Mouse (Mus musculus): ENCODE data around the gene Ankle1. TPM values are rescaled to one million over a fixed set of nuclear protein-coding genes. Genes with fewer than 3 reads are reported as not detected.
"Not testable (repeated sequence)": the region's sequence is repeated elsewhere in the genome, so short reads cannot be mapped to it uniquely, and the experiment has no call there.

Ankle1 gene
- total RNA-seq, 2 experiments from 2014 or later, result 0.21 to 0.26 TPM

DNA sequence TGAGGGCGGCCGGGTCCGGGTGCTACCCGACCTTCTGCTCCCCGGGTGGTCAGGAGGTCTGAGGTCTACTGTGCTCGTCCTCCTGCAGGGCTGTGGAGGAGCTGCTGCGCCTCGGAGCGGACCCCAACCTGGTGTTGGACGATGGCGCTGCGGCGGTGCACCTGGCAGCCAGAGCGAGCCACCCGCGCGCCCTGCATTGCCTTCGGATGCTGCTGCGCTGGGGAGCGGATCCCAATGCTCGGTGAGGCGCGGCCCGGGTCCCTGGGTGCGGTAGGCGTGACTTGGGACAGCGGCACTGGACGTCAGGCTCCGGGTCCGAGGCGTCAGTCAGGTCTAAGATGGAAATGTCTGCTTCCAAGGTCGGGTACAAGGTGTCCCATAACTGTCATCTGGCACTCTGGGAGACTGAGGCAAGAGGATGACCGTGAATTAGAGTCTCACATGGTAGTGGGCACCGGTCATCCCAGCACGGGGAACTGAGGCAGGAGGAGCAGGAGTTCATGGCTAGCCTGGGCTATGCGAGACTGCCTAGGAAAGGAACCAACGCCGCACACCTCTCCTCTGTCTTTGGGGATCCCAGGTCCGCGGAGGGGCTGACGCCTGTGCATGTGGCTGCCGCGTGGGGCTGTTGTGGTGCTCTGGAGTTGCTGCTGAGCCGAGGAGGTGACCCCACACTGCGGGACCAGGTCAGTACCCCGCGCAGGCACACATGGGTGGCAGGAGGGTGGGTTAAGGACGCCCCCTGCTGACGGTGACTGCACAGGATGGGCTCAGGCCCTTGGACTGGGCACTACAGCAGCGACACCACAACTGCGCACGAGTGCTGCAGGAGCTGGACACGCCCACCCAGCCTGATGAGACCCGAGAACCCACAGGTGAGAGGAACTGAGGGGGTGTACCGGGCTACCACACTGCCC, 547 bp downstream of the Ankle1 start:
- no peak for DNase-seq (ENCODE audit: low spot score in 2 of 2)

- DNase-seq (ENCODE audit: low spot score in 2 of 2), result no peak
Measured at GRCm38 (mm10) chr8:71407441-71407840, 1.6 kb downstream of the Ankle1 start.

- DNase-seq (ENCODE audit: low spot score in 2 of 2), result no peak
Measured at GRCm38 (mm10) chr8:71408231-71408630, 2.4 kb downstream of the Ankle1 start.

GRCm38 (mm10) chr8:71411535-71412273, 5.9 kb downstream of the Ankle1 start:
- no peak for DNase-seq (ENCODE audit: low spot score in 2 of 2)

GRCm38 (mm10) chr8:71422121-71422520, 16.3 kb downstream of the Ankle1 start:
- no peak for DNase-seq (ENCODE audit: low spot score in 2 of 2)

- not testable (repeated sequence) for DNase-seq (ENCODE audit: low spot score in 2 of 2)
Measured at GRCm38 (mm10) chr8:71432935-71433334, 27.1 kb downstream of the Ankle1 start.

DNA sequence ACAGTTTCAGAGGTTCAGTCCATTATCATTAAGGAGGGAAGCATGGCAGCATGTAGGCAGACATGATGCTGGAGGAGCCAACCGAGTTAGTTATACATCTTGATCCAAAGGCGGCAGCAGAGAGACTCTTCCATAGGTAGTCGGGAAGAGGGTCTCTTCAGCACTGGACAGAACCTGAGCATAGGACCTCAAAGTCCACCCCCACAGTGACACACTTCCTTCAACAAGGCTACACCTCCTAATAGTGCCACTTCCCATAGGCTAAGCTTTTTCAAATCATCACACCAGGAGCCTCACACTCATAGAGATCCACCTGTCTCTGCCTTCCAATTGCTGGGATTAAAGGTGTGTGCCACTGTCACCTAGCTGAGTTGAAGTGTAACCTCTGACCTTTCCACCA, 31.2 kb downstream of the Ankle1 start:
- DNase-seq (ENCODE audit: low spot score in 2 of 2), result no peak

- no peak for DNase-seq (ENCODE audit: low spot score in 2 of 2)
Measured at GRCm38 (mm10) chr8:71441404-71441803, 35.6 kb downstream of the Ankle1 start.

GRCm38 (mm10) chr8:71445096-71445495, 39.3 kb downstream of the Ankle1 start:
- no peak for DNase-seq (ENCODE audit: low spot score in 2 of 2)

DNA sequence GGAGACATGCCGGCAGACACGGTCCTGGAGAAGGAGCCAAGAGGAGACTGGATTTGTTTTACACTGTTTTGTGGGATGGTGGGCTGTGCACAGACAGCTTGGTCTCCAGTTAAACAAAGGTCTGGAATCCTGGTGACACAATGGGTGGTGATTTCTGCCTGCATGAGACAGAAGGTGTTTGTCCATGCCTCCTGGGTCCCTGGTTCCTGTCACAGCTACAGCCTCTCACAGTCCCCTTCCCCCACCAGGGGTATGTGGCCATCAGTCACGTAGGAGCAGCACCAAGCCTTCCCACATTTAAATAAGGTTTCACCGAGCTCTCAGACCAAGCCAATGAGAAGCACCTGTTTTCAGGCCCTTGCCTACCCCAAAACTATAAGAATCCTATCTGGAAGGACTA, 45.5 kb downstream of the Ankle1 start:
- DNase-seq (ENCODE audit: low spot score in 2 of 2), result no peak

- DNase-seq (ENCODE audit: low spot score in 2 of 2), result no peak
Measured at GRCm38 (mm10) chr8:71451777-71452176, 46.0 kb downstream of the Ankle1 start.

- DNase-seq (ENCODE audit: low spot score in 2 of 2), result no peak
Measured at GRCm38 (mm10) chr8:71452669-71453068, 46.9 kb downstream of the Ankle1 start.

DNA sequence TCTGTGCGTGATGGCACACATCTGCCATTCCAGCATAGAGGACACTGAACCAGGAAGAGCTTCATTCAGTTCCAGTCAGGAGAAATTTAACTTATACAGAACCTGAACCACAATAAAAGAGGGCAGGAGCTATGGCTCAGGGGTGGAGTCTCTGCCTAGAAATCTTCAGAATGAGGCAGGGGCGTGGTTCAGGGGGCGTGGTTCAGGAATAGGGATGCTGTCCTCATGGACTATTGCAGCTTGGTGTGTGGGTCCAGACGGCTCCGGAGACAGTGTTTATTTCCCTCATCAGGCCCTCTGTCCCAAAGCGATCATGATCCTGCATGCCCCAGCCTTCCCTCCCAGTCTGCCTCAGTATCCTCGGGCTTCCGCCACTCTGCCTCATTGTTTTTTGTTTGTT, 48.9 kb downstream of the Ankle1 start:
- DNase-seq (ENCODE audit: low spot score in 2 of 2), result no peak

DNA sequence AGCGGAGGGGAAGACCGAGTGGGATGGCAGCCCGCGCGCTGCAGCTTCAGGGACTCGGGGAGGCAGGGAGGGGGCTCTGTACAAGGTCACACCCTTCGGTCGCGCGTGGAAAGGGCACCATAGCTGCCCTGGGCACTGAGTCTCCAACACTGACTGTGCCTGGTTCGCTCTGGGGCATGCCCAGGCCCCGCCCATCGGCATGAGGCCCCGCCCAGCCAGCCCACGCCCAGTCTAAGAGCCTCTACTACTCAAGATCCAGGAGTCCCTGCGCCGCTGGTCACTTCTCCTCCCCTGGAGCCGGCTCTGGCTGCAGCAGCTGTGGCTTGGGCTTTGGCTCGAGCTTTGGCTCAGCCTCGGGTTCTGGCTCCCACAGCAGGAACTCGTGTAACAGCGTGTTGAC, 51.1 kb downstream of the Ankle1 start:
- no peak for DNase-seq (ENCODE audit: low spot score in 2 of 2)

DNA sequence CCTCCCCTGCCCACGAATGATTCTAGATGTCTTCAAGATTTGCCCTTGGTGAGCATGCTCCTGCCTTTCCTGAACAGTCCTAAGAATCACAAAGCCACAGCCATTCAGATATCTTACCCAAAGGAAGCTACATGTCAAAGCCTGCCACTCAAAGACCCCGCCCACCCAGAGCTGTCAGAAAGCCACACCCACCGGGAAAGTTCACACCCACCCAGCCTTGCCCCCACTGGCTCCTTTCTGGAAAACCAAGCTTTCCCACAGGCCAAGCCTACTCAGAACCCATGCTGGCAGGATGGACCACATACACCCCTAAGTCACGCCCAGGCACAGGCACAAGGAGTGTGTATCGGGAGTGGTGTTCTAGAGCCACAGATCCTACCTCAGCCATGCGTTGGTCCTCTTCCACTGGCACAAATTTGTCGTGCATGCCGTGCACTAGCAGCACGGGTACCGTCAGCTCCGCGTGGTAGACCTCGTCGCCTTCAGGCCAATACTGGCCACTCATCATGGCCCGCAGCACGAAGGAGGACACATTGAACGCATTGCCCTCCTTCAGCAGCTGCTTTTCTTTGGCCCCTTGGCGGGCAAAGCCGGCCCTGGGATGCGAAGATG, 52.0 kb downstream of the Ankle1 start:
- no peak for DNase-seq (ENCODE audit: low spot score in 2 of 2)

Other genes with a start within 250 kb of the Ankle1 start
- 10 to 100 TPM; 30.1 to 30.9 TPM for gene Myo9b, start 133.3 kb upstream of the Ankle1 start, total RNA-seq (2021)
- 10 to 100 TPM; 12.8 to 17.8 TPM for gene Haus8, start 133.1 kb upstream of the Ankle1 start, total RNA-seq (2021)
- 100 to 1,000 TPM; 116 to 126 TPM for gene Use1, start 39.2 kb upstream of the Ankle1 start, total RNA-seq (2021)
- 10 to 100 TPM; 15.0 to 16.0 TPM for gene Ocel1, start 34.7 kb upstream of the Ankle1 start, total RNA-seq (2021)
- gene Nr2f6, start 24.1 kb upstream of the Ankle1 start, total RNA-seq (2021), result 10 to 100 TPM; 42.6 to 46.2 TPM
- 1 to 10 TPM; 3.3 to 4.2 TPM for gene Ushbp1, start 10.2 kb upstream of the Ankle1 start, total RNA-seq (2021)
- gene Babam1, start 9.1 kb upstream of the Ankle1 start, total RNA-seq (2021), result 100 to 1,000 TPM; 104 to 107 TPM
- 100 to 1,000 TPM; 318 to 342 TPM for gene Abhd8, start 57.6 kb downstream of the Ankle1 start, total RNA-seq (2021)
- 10 to 100 TPM; 58.6 to 61.4 TPM for gene Mrpl34, start 58.9 kb downstream of the Ankle1 start, total RNA-seq (2021)
- 10 to 100 TPM; 76.7 to 86.1 TPM for gene Dda1, start 63.2 kb downstream of the Ankle1 start, total RNA-seq (2021)
- gene Ano8, start 80.0 kb downstream of the Ankle1 start, total RNA-seq (2021), result 10 to 100 TPM; 56.2 to 58.6 TPM
- gene Gtpbp3, start 82.1 kb downstream of the Ankle1 start, total RNA-seq (2021), result 10 to 100 TPM; 29.3 to 36.7 TPM
- gene Plvap, start 105.7 kb downstream of the Ankle1 start, total RNA-seq (2021), result 1 to 10 TPM; 9.4 to 9.5 TPM
- gene Ccdc194, start 119.7 kb downstream of the Ankle1 start, total RNA-seq (2021), result not detected
- 1 to 10 TPM; 4.7 to 6.9 TPM for gene Bst2, start 131.4 kb downstream of the Ankle1 start, total RNA-seq (2021)
- gene Mvb12a, start 136.9 kb downstream of the Ankle1 start, total RNA-seq (2021), result 10 to 100 TPM; 35.5 to 36.6 TPM
- under 1 TPM; 0.21 to 0.23 TPM for gene Tmem221, start 152.9 kb downstream of the Ankle1 start, total RNA-seq (2021)
- gene Nxnl1, start 160.6 kb downstream of the Ankle1 start, total RNA-seq (2021), result under 1 TPM in 1 of 2 experiments, not detected in 1; 0.26 TPM
- 100 to 1,000 TPM in 1 of 2 experiments, 10 to 100 TPM in 1; 86.2 to 100 TPM for gene Slc27a1, start 162.9 kb downstream of the Ankle1 start, total RNA-seq (2021)
- gene Pgls, start 186.2 kb downstream of the Ankle1 start, total RNA-seq (2021), result 10 to 100 TPM; 31.1 to 31.3 TPM
- gene Fam129c, start 191.6 kb downstream of the Ankle1 start, total RNA-seq (2021), result 1 to 10 TPM; 1.9 to 4.8 TPM
- 10 to 100 TPM; 46.9 to 49.8 TPM for gene Colgalt1, start 205.0 kb downstream of the Ankle1 start, total RNA-seq (2021)

Measured in left cerebral cortex, adult 18-20 months (tissue).